Mouse (Mus musculus): ENCODE results near the gene Olfr299. TPM values are rescaled to one million over a fixed set of nuclear protein-coding genes. Genes with fewer than 3 reads are reported as not detected.

The Olfr299 gene
- not detected in 2 replicates for polyA plus RNA-seq (2014; fragmentation: Nextera tagmentation; extraction: Ambion mirVana)

GRCm38 (mm10) chr7:86459621-86460020 lies at the start of gene Olfr299:
TSS of gene Olfr299 (plus strand) at chr7:86459921.
- Histone ChIP-seq H3K9ac (ENCODE audit: low read length) (no peak within 1 kb of the TSS), H3K9me3 (ENCODE audit: control insufficient read depth, low read length) (no peaks in the 10 kb centered on the region), H3K4me1 (ENCODE audit: control insufficient read depth, insufficient read depth, low read length) (no peaks in the 10 kb centered on the region), H3K4me3 (ENCODE audit: low read depth, low read length) (no peak within 1 kb of the TSS), H3K27ac (ENCODE audit: low read depth, low read length) (no peak within 1 kb of the TSS), H3K36me3 (ENCODE audit: control insufficient read depth, insufficient read depth, low read length) (no peaks in the 10 kb centered on the region), H3K4me2 (ENCODE audit: low read depth) (no peak within 1 kb of the TSS), H3K27me3 (ENCODE audit: control insufficient read depth, insufficient read depth, low read length) (no peaks in the 10 kb centered on the region)
- 91% methylated on average over 1 of the region's 1 CpGs for WGBS
- ATAC-seq (ENCODE audit: insufficient read depth, low FRiP score, low TSS enrichment): no peak
- DNase-seq (ENCODE audit: low spot score): no peak

- H3K9ac ChIP-seq (ENCODE audit: low read length): no peak within 1 kb of the TSS
- H3K27ac ChIP-seq (ENCODE audit: low read depth, low read length): no peak within 1 kb of the TSS
- H3K9me3 ChIP-seq (ENCODE audit: control insufficient read depth, low read length): no peaks in the 10 kb centered on the region
- H3K4me2 ChIP-seq (ENCODE audit: low read depth): no peak within 1 kb of the TSS
- WGBS: 85% methylated on average over 1 of the region's 1 CpGs
- H3K4me3 ChIP-seq (ENCODE audit: low read depth, low read length): no peak within 1 kb of the TSS
- DNase-seq (ENCODE audit: low spot score): no peak
- no peaks in the 10 kb centered on the region for H3K36me3 ChIP-seq (ENCODE audit: control insufficient read depth, insufficient read depth, low read length)
- ATAC-seq (ENCODE audit: insufficient read depth, low FRiP score, low TSS enrichment): no peak
- no peaks in the 10 kb centered on the region for H3K27me3 ChIP-seq (ENCODE audit: control insufficient read depth, insufficient read depth, low read length)
- H3K4me1 ChIP-seq (ENCODE audit: control insufficient read depth, insufficient read depth, low read length): no peaks in the 10 kb centered on the region
Observed at GRCm38 (mm10) chr7:86492384-86492783, 32.7 kb downstream of the Olfr299 start, which contains the start of gene Olfr298. TSS of gene Olfr298 (minus strand) at chr7:86492484.

Other genes with a start within 250 kb of the Olfr299 start
- gene Vmn2r76, start 213.6 kb upstream of the Olfr299 start, polyA plus RNA-seq (2014; fragmentation: Nextera tagmentation; extraction: Ambion mirVana): not detected in 2 replicates
- not detected in 2 replicates for gene Olfr310, start 182.7 kb upstream of the Olfr299 start, polyA plus RNA-seq (2014; fragmentation: Nextera tagmentation; extraction: Ambion mirVana)
- not detected in 2 replicates for gene Olfr309, start 146.2 kb upstream of the Olfr299 start, polyA plus RNA-seq (2014; fragmentation: Nextera tagmentation; extraction: Ambion mirVana)
- not detected in 2 replicates for gene Olfr308, start 134.3 kb upstream of the Olfr299 start, polyA plus RNA-seq (2014; fragmentation: Nextera tagmentation; extraction: Ambion mirVana)
- not detected in 2 replicates for gene Olfr307, start 122.3 kb upstream of the Olfr299 start, polyA plus RNA-seq (2014; fragmentation: Nextera tagmentation; extraction: Ambion mirVana)
- not detected in 2 replicates for gene Olfr305, start 93.0 kb upstream of the Olfr299 start, polyA plus RNA-seq (2014; fragmentation: Nextera tagmentation; extraction: Ambion mirVana)
- gene Olfr304, start 73.3 kb upstream of the Olfr299 start, polyA plus RNA-seq (2014; fragmentation: Nextera tagmentation; extraction: Ambion mirVana): not detected in 2 replicates
- gene Olfr303, start 62.1 kb upstream of the Olfr299 start, polyA plus RNA-seq (2014; fragmentation: Nextera tagmentation; extraction: Ambion mirVana): not detected in 2 replicates
- not detected in 2 replicates for gene Olfr301, start 56.1 kb upstream of the Olfr299 start, polyA plus RNA-seq (2014; fragmentation: Nextera tagmentation; extraction: Ambion mirVana)
- not detected in 2 replicates for gene Olfr298, start 32.6 kb downstream of the Olfr299 start, polyA plus RNA-seq (2014; fragmentation: Nextera tagmentation; extraction: Ambion mirVana)
- gene Olfr297, start 60.0 kb downstream of the Olfr299 start, polyA plus RNA-seq (2014; fragmentation: Nextera tagmentation; extraction: Ambion mirVana): not detected in 2 replicates
- not detected in 2 replicates for gene Olfr295, start 123.9 kb downstream of the Olfr299 start, polyA plus RNA-seq (2014; fragmentation: Nextera tagmentation; extraction: Ambion mirVana)
- not detected in 2 replicates for gene Olfr294, start 156.7 kb downstream of the Olfr299 start, polyA plus RNA-seq (2014; fragmentation: Nextera tagmentation; extraction: Ambion mirVana)
- gene Olfr293, start 189.1 kb downstream of the Olfr299 start, polyA plus RNA-seq (2014; fragmentation: Nextera tagmentation; extraction: Ambion mirVana): not detected in 2 replicates
- gene Olfr292, start 228.4 kb downstream of the Olfr299 start, polyA plus RNA-seq (2014; fragmentation: Nextera tagmentation; extraction: Ambion mirVana): not detected in 2 replicates

Data from neural tube, embryonic 11.5 days (tissue).